Mouse (Mus musculus): Measurements from ENCODE around the gene Krtap5-2. TPM values are rescaled to one million over a fixed set of nuclear protein-coding genes. Genes with fewer than 3 reads are reported as not detected.
"Not testable (repeated sequence)": the region's sequence is repeated elsewhere in the genome, so short reads cannot be mapped to it uniquely, and the experiment has no call there.

Gene Krtap5-2
- total RNA-seq, 4 experiments from 2014 or later: not detected

DNA sequence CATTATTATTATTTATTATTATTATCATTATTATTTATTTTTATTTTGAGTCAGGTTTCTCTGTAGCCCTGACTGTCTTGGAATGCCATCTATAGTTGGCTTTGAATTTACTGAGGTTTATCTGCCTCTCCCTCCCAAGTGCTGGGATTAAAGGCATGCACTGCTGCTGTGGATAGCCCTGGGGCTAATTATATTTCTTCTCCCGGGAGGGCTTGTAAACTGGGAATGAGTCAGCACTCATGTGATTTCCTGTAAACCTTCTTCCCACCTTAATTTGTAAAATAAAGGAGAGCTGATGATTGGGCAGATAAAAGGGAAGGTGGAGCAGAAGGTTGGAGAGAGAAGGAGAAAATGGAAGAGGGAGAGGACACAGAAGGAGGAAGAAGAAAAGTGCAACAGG, 35.1 kb downstream of the Krtap5-2 start:
- no peak for DNase-seq (ENCODE audit: low spot score in 2 of 2)

- DNase-seq (ENCODE audit: low spot score in 2 of 2): not testable (repeated sequence)
These were observed 39.9 kb downstream of the Krtap5-2 start, which contains the start of gene Gm39115 for GRCm38 (mm10) chr7:142135934-142136333. Gm39115 (minus strand) TSS chr7:142136034.

- peak in 1 of 2 experiments; percentile 19 for DNase-seq (ENCODE audit: low spot score in 2 of 2)
These were observed 41.4 kb downstream of the Krtap5-2 start for GRCm38 (mm10) chr7:142134206-142134995.

GRCm38 (mm10) chr7:142128843-142129242, 47.0 kb downstream of the Krtap5-2 start:
- no peak for DNase-seq (ENCODE audit: low spot score in 2 of 2)

Other genes with a start within 250 kb of the Krtap5-2 start
- gene Brsk2, start 226.3 kb downstream of the Krtap5-2 start, total RNA-seq (2022): 100 to 1,000 TPM; 158 to 183 (median 169) TPM
- gene Mob2, start 114.9 kb downstream of the Krtap5-2 start, total RNA-seq (2022): 10 to 100 TPM; 28.9 to 34.4 (median 30.9) TPM
- 100 to 1,000 TPM; 103 to 110 (median 106) TPM for gene Dusp8, start 80.2 kb downstream of the Krtap5-2 start, total RNA-seq (2022)
- gene Gm45618, start 55.3 kb downstream of the Krtap5-2 start, total RNA-seq (2022): not detected
- gene Gm39115, start 40.0 kb downstream of the Krtap5-2 start, total RNA-seq (2022): not detected
- not detected for gene Gm45337, start 31.4 kb downstream of the Krtap5-2 start, total RNA-seq (2022)
- gene Gm29735, start 18.9 kb downstream of the Krtap5-2 start, total RNA-seq (2022): not detected
- gene Gm4553, start 10.3 kb downstream of the Krtap5-2 start, total RNA-seq (2022): not detected
- not detected for gene Gm10153, start 14.4 kb upstream of the Krtap5-2 start, total RNA-seq (2022)
- not detected for gene Krtap5-3, start 25.4 kb upstream of the Krtap5-2 start, total RNA-seq (2022)
- not detected for gene Gm7579, start 35.9 kb upstream of the Krtap5-2 start, total RNA-seq (2022)
- gene Krtap5-5, start 54.0 kb upstream of the Krtap5-2 start, total RNA-seq (2022): not detected
- gene Gm40460, start 65.1 kb upstream of the Krtap5-2 start, total RNA-seq (2022): not detected
- gene Gm2431, start 82.3 kb upstream of the Krtap5-2 start, total RNA-seq (2022): not detected
- not detected for gene Gm4559, start 98.4 kb upstream of the Krtap5-2 start, total RNA-seq (2022)
- not detected for gene Krtap5-1, start 121.1 kb upstream of the Krtap5-2 start, total RNA-seq (2022)
- gene Krtap5-4, start 127.5 kb upstream of the Krtap5-2 start, total RNA-seq (2022): not detected
- 10 to 100 TPM; 33.3 to 40.3 (median 35.8) TPM for gene Ifitm10, start 197.7 kb upstream of the Krtap5-2 start, total RNA-seq (2022)
- 10 to 100 TPM in 2 of 4 experiments, 1 to 10 TPM in 2; 2.0 to 27.5 (median 16.4) TPM for gene Gm49369, start 206.7 kb upstream of the Krtap5-2 start, total RNA-seq (2022)
- gene Ctsd, start 212.0 kb upstream of the Krtap5-2 start, total RNA-seq (2022): 1,000 to 10,000 TPM in 2 of 4 experiments, 100 to 1,000 TPM in 2; 302 to 1,974 (median 897) TPM

Measured in layer of hippocampus, adult 8-10 months (tissue).